Mouse (Mus musculus) lung, postnatal 4 days (tissue): Measurements from ENCODE around the gene Emc8.
A peak's percentile ranks its signal among the peaks of the same experiment; 100 is the strongest.

Experiments used
- DNase-seq, 2 experiments: peaks; one replicate each; pipeline ENCODE4 v3.0.0; 2021

Gene Emc8

GRCm38 (mm10) chr8:120668374-120668905 is at the start of gene Emc8:
Emc8 (minus strand) TSS chr8:120668573.
- DNase-seq = no peak

- DNase-seq = no peak
Measured at GRCm38 (mm10) chr8:120715996-120716680, 47.8 kb upstream of the Emc8 start.

GRCm38 (mm10) chr8:120715200-120715599 is 46.8 kb upstream of the Emc8 start:
- DNase-seq = no peak

GRCm38 (mm10) chr8:120709176-120709575 is 40.8 kb upstream of the Emc8 start:
- DNase-seq = no peak

GRCm38 (mm10) chr8:120706193-120706592 is 37.8 kb upstream of the Emc8 start:
- no peak for DNase-seq

GRCm38 (mm10) chr8:120705163-120705562 is 36.8 kb upstream of the Emc8 start:
- DNase-seq = no peak

GRCm38 (mm10) chr8:120704203-120704602 is 35.8 kb upstream of the Emc8 start:
- peak; percentile 50 to 66 for DNase-seq

- no peak for DNase-seq
Measured at GRCm38 (mm10) chr8:120701758-120702465, 33.5 kb upstream of the Emc8 start.

GRCm38 (mm10) chr8:120700053-120700452 is 31.7 kb upstream of the Emc8 start:
- no peak for DNase-seq

GRCm38 (mm10) chr8:120699565-120699964 is 31.2 kb upstream of the Emc8 start:
- no peak for DNase-seq

GRCm38 (mm10) chr8:120699079-120699478 is 30.7 kb upstream of the Emc8 start:
- peak in 1 of 2 experiments; percentile 55 for DNase-seq

GRCm38 (mm10) chr8:120698426-120698825 is 30.1 kb upstream of the Emc8 start:
- DNase-seq = peak in 1 of 2 experiments; percentile 57

- DNase-seq = no peak
Measured at GRCm38 (mm10) chr8:120697979-120698272, 29.6 kb upstream of the Emc8 start.

- peak; percentile 71 to 87 for DNase-seq
Measured at GRCm38 (mm10) chr8:120697154-120697978, 29.0 kb upstream of the Emc8 start.

GRCm38 (mm10) chr8:120696401-120697153 is 28.2 kb upstream of the Emc8 start:
- peak; percentile 73 to 91 for DNase-seq

GRCm38 (mm10) chr8:120693861-120694493 is 25.6 kb upstream of the Emc8 start:
- peak; percentile 68 to 87 for DNase-seq

- no peak for DNase-seq
Measured at GRCm38 (mm10) chr8:120692934-120693333, 24.6 kb upstream of the Emc8 start.

GRCm38 (mm10) chr8:120688511-120688910 is 20.1 kb upstream of the Emc8 start:
- DNase-seq = no peak

- peak; percentile 40 to 68 for DNase-seq
Measured at GRCm38 (mm10) chr8:120687786-120688185, 19.4 kb upstream of the Emc8 start.

- no peak for DNase-seq
Measured at GRCm38 (mm10) chr8:120686576-120686975, 18.2 kb upstream of the Emc8 start.

GRCm38 (mm10) chr8:120686051-120686450 is 17.7 kb upstream of the Emc8 start:
- peak; percentile 66 to 75 for DNase-seq

GRCm38 (mm10) chr8:120685591-120685990 is 17.2 kb upstream of the Emc8 start:
- no peak for DNase-seq
